Mouse (Mus musculus): ENCODE results near the gene Kdm5a.
A peak's percentile ranks its signal among the peaks of the same experiment; 100 is the strongest.

- TF ChIP-seq POLR2A (IDR thresholded peaks at IDR 0.05; ENCODE audit: borderline replicate concordance, insufficient read depth, low read length) (no peak), CTCF (IDR thresholded peaks at IDR 0.05; ENCODE audit: borderline replicate concordance, insufficient read depth, low read depth, low read length) (peak; percentile 77; the same call in 1 of the 2 replicates)
These were observed 39.5 kb upstream of the Kdm5a start for GRCm38 (mm10) chr6:120324295-120324927.

All from cerebellum, adult 2 months (tissue).